In the genomic region with DNA sequence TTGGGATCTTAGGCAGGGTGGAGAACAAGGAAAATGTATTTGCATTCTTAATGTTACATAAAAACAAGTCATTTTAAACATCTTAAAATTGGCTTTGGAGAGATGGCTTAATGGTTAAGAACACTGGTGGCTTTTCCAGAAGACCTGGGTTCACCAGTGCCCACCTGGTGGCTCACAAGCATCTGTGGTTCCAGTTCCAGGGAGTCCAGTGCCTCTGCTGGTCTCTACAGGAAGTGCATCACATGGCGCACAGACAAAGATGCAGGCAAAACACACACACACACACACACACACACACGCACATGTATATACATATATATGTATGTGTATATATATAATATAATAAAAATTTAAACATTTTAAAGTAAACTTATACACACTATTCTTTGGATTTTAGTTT, we compare ENCODE assay signal across 14 mouse cellular contexts. TPM values are rescaled to one million over a fixed set of nuclear protein-coding genes. Genes with fewer than 3 reads are reported as not detected.
A peak's percentile ranks its signal among the peaks of the same experiment; 100 is the strongest.
DNase-seq lines count a peak whose midpoint lies in the region; ATAC-seq and TF ChIP-seq lines count a peak whose summit lies in the region.
"Had no signal": no experiment of that assay in that cellular context is flagged by ENCODE, and none has a peak within 500 bp of the region (broad histone marks: within the 10 kb centered on the region; RNA-seq: fewer than 3 reads in every experiment).

No protein-coding gene starts in this region.

- no peak for TF ChIP-seq EP300 in lung, postnatal 0 days (IDR thresholded peaks at IDR 0.05)

- H3K9me3 ChIP-seq in lung, postnatal 0 days (ENCODE audit: low read length), result no peaks in the 10 kb centered on the region
- H3K9me3 ChIP-seq: embryonic facial prominence, embryonic 15.5 days had no signal

- no peak for TF ChIP-seq POLR2A in cerebellum, adult 2 months (IDR thresholded peaks at IDR 0.05; ENCODE audit: borderline replicate concordance, insufficient read depth, low read length)
- TF ChIP-seq POLR2A in embryonic fibroblast, embryonic 13.5 days (IDR thresholded peaks at IDR 0.05; ENCODE audit: low read depth, low read length), result no peak

- no peak for DNase-seq in cerebellum, adult 2 months
- no peak for DNase-seq in lung, postnatal 0 days (ENCODE audit: low spot score)
- no peak for DNase-seq in lung, postnatal 25 days (ENCODE audit: low spot score)
- peak; percentile 49 for DNase-seq in thymus, postnatal 14 days
- DNase-seq in cerebellum, postnatal 25 days, result no peak
- DNase-seq: heart, adult 18-20 months; right cerebral cortex, postnatal 25 days had no signal

- TF ChIP-seq CTCF in cerebellum, adult 2 months (IDR thresholded peaks at IDR 0.05; ENCODE audit: borderline replicate concordance, insufficient read depth, low read depth, low read length), result peak; percentile 26; the same call in 1 of the 2 replicates
- TF ChIP-seq CTCF in lung, postnatal 0 days (IDR thresholded peaks at IDR 0.05), result peak; percentile 46
- peak; percentile 10; the same call in 1 of the 2 replicates for TF ChIP-seq CTCF in embryonic fibroblast, embryonic 13.5 days (IDR thresholded peaks at IDR 0.05; ENCODE audit: borderline replicate concordance, insufficient read depth, low read length)

- ATAC-seq in cerebellum, adult (ENCODE audit: insufficient number of reproducible peaks, low FRiP score, low TSS enrichment), result no peak
- ATAC-seq in lung, postnatal 0 days, result no peak
- no peak; the same call in 1 of the 2 replicates for ATAC-seq in erythroblast, adult 5-6 weeks (replicated peaks; ENCODE audit: low FRiP score, poor library complexity, severe bottlenecking)

- no peak overlapping the region for H3K9ac ChIP-seq in lung, postnatal 0 days (replicated peaks; ENCODE audit: low read depth)
- H3K9ac ChIP-seq: embryonic facial prominence, embryonic 15.5 days had no signal

- WGBS in cerebellum, adult 2 months, result 98% methylated on average over 2 of the region's 2 CpGs
- 96% methylated on average over 2 of the region's 2 CpGs for WGBS in lung, postnatal 0 days

- no peaks in the 10 kb centered on the region for H3K4me1 ChIP-seq in cerebellum, adult 2 months (ENCODE audit: control insufficient read depth, insufficient read depth, low read length)
- peaks cover 4% of the 10 kb centered on the region for H3K4me1 ChIP-seq in lung, postnatal 0 days (ENCODE audit: insufficient read depth, low read depth, low read length)
- no peaks in the 10 kb centered on the region for H3K4me1 ChIP-seq in embryonic fibroblast, embryonic 13.5 days (ENCODE audit: control insufficient read depth, insufficient read depth, low read length)

- H3K4me3 ChIP-seq in cerebellum, adult 2 months (replicated peaks; ENCODE audit: insufficient read depth, low read depth, low read length), result no peak overlapping the region
- H3K4me3 ChIP-seq in lung, postnatal 0 days (ENCODE audit: low read depth, low read length), result no peak overlapping the region
- H3K4me3 ChIP-seq in embryonic fibroblast, embryonic 13.5 days (ENCODE audit: insufficient read depth, low read length), result no peak overlapping the region
- H3K4me3 ChIP-seq: embryonic facial prominence, embryonic 15.5 days had no signal

- no peak overlapping the region for H3K4me2 ChIP-seq in lung, postnatal 0 days (replicated peaks; ENCODE audit: low read depth, low read length)
- H3K4me2 ChIP-seq: embryonic facial prominence, embryonic 15.5 days had no signal

- peaks cover 7% of the 10 kb centered on the region; the same call in 1 of the 2 replicates for H3K36me3 ChIP-seq in lung, postnatal 0 days (ENCODE audit: insufficient read depth, low read length)

- no peaks in the 10 kb centered on the region for H3K27me3 ChIP-seq in cerebellum, adult 2 months (ENCODE audit: control insufficient read depth, insufficient read depth, low read length)
- no peaks in the 10 kb centered on the region for H3K27me3 ChIP-seq in lung, postnatal 0 days (replicated peaks; ENCODE audit: insufficient read depth, low read length)
- H3K27me3 ChIP-seq: embryonic facial prominence, embryonic 15.5 days had no signal

- no peak overlapping the region for H3K27ac ChIP-seq in cerebellum, adult 2 months (ENCODE audit: insufficient read depth, low read length)
- no peak overlapping the region for H3K27ac ChIP-seq in lung, postnatal 0 days (ENCODE audit: low read length)
- H3K27ac ChIP-seq in embryonic fibroblast, embryonic 13.5 days (ENCODE audit: insufficient read depth, low read length), result no peak overlapping the region
- H3K27ac ChIP-seq: embryonic facial prominence, embryonic 15.5 days had no signal

RNA-seq across cellular contexts. Expression of gene Lrp2bp, which starts 5.0 kb away (rescaled TPM):
- polyA plus RNA-seq in cerebellum, adult 2 months (2012; rRNA removed), result 0.29 and 0.34 TPM in 2 replicates
- 0.76 and 0.91 TPM in 2 replicates for polyA plus RNA-seq in lung, postnatal 0 days (2015; fragmentation: Nextera tagmentation; extraction: Ambion mirVana)
- 0.23 and 0.38 TPM in 2 replicates for polyA plus RNA-seq in embryonic fibroblast, embryonic 13.5 days (2011; ENCODE audit: insufficient read length, low read depth, missing spikeins)
- total RNA-seq in erythroblast, adult 5-6 weeks (2015; ENCODE audit: low replicate concordance), result not detected in 2 replicates
- not detected in 2 replicates for total RNA-seq in erythroblast, adult 5-6 weeks (2017; ENCODE audit: low replicate concordance)

RNA-seq across cellular contexts. Expression of gene Ankrd37, which starts 11.4 kb away (rescaled TPM):
- 19.6 and 20.4 TPM in 2 replicates for polyA plus RNA-seq in cerebellum, adult 2 months (2012; rRNA removed)
- 27.9 and 36.0 TPM in 2 replicates for polyA plus RNA-seq in lung, postnatal 0 days (2015; fragmentation: Nextera tagmentation; extraction: Ambion mirVana)
- polyA plus RNA-seq in embryonic fibroblast, embryonic 13.5 days (2011; ENCODE audit: insufficient read length, low read depth, missing spikeins), result 3.3 and 4.2 TPM in 2 replicates
- 1.5 TPM in 1 of 2 replicates, not detected in the other for total RNA-seq in erythroblast, adult 5-6 weeks (2015; ENCODE audit: low replicate concordance)
- not detected in 2 replicates for total RNA-seq in erythroblast, adult 5-6 weeks (2017; ENCODE audit: low replicate concordance)

RNA-seq across cellular contexts. Expression of gene Ufsp2, which starts 18.8 kb away (rescaled TPM):
- 68.1 and 71.4 TPM in 2 replicates for polyA plus RNA-seq in cerebellum, adult 2 months (2012; rRNA removed)
- 64.9 and 69.3 TPM in 2 replicates for polyA plus RNA-seq in lung, postnatal 0 days (2015; fragmentation: Nextera tagmentation; extraction: Ambion mirVana)
- 75.3 and 87.8 TPM in 2 replicates for polyA plus RNA-seq in embryonic fibroblast, embryonic 13.5 days (2011; ENCODE audit: insufficient read length, low read depth, missing spikeins)
- total RNA-seq in erythroblast, adult 5-6 weeks (2015; ENCODE audit: low replicate concordance), result 25.4 and 30.9 TPM in 2 replicates
- total RNA-seq in erythroblast, adult 5-6 weeks (2017; ENCODE audit: low replicate concordance), result 15.3 and 28.1 TPM in 2 replicates

RNA-seq across cellular contexts. Expression of gene 1700029J07Rik, which starts 19.1 kb away (rescaled TPM):
- 5.1 and 6.9 TPM in 2 replicates for polyA plus RNA-seq in cerebellum, adult 2 months (2012; rRNA removed)
- 5.0 and 7.5 TPM in 2 replicates for polyA plus RNA-seq in lung, postnatal 0 days (2015; fragmentation: Nextera tagmentation; extraction: Ambion mirVana)
- 1.3 and 2.6 TPM in 2 replicates for polyA plus RNA-seq in embryonic fibroblast, embryonic 13.5 days (2011; ENCODE audit: insufficient read length, low read depth, missing spikeins)
- total RNA-seq in erythroblast, adult 5-6 weeks (2015; ENCODE audit: low replicate concordance), result not detected in 2 replicates
- total RNA-seq in erythroblast, adult 5-6 weeks (2017; ENCODE audit: low replicate concordance), result 0.94 TPM in 1 of 2 replicates, not detected in the other

RNA-seq across cellular contexts. Expression of gene Ccdc110, which starts 59.7 kb away (rescaled TPM):
- not detected in 2 replicates for polyA plus RNA-seq in cerebellum, adult 2 months (2012; rRNA removed)
- not detected in 2 replicates for polyA plus RNA-seq in lung, postnatal 0 days (2015; fragmentation: Nextera tagmentation; extraction: Ambion mirVana)
- not detected in 2 replicates for polyA plus RNA-seq in embryonic fibroblast, embryonic 13.5 days (2011; ENCODE audit: insufficient read length, low read depth, missing spikeins)
- total RNA-seq in erythroblast, adult 5-6 weeks (2015; ENCODE audit: low replicate concordance), result not detected in 2 replicates
- not detected in 2 replicates for total RNA-seq in erythroblast, adult 5-6 weeks (2017; ENCODE audit: low replicate concordance)
- total RNA-seq: adrenal gland, postnatal 4 days; heart, adult 18-20 months had no signal
- polyA plus RNA-seq: embryonic facial prominence, embryonic 15.5 days; kidney, embryonic 14.5 days; limb, embryonic 11.5 days had no signal
